Mouse (Mus musculus) lung, postnatal 36 days (tissue): Measurements from ENCODE around the gene Adgre4.
A peak's percentile ranks its signal among the peaks of the same experiment; 100 is the strongest.

ENCODE experiments used
- DNase-seq: peaks from one replicate; pipeline ENCODE4 v3.0.0; 2022; ENCODE audit warnings: mixed read lengths

The Adgre4 gene

GRCm38 (mm10) chr17:55749786-55750185 lies at the start of gene Adgre4:
Gene Adgre4 (plus strand): TSS chr17:55749984.
- DNase-seq, result peak; percentile 15

GRCm38 (mm10) chr17:55702161-55702820 lies 47.5 kb upstream of the Adgre4 start:
- peak; percentile 89 for DNase-seq

GRCm38 (mm10) chr17:55702865-55703264 lies 46.9 kb upstream of the Adgre4 start:
- no peak for DNase-seq

DNA sequence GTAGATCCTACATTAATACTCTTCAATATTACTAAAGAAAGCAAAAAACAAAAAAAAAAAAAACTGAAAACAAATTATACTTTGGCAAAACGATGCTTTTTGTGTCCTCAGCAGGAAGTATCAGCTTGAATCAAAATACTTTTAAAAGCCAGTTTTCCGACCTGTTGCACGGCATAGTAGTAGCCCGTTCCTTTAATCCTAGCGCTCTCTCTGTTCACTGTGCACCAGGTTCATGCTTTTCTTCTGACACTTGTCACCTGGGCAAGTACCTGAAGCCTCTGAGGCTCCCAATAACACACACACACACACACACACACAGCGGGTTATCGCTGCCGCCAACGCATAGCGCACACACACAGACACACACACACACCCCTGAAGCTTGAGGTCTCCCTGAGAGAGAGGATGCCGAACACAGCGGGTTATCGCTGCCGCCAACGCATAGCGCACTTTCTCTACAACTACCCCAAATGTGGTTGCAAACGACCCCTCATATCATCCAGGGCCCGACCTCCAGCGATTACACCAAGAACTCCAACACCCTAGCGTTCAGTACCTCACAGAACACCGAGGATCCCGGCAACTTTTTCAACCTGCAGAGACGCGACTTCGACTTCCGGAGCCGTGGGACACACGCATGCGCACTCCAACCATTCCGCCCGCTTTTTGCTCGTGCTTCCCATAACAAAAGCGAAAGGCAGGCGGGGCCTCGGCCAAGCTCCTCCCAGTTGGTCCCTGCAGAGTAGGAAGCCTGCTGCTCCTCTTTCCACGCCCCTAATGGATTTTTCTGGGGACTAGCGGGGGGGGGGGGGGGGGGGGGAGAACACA lies 37.6 kb upstream of the Adgre4 start, which contains the start of gene Pot1b:
Gene Pot1b (minus strand): TSS at position 645 of the 828 bp plus-strand sequence.
- DNase-seq, result peak; percentile 100

- no peak for DNase-seq
Measured at GRCm38 (mm10) chr17:55721270-55721669, 28.5 kb upstream of the Adgre4 start.

- no peak for DNase-seq
Measured at GRCm38 (mm10) chr17:55722250-55722649, 27.5 kb upstream of the Adgre4 start.

GRCm38 (mm10) chr17:55726193-55726592 lies 23.6 kb upstream of the Adgre4 start:
- no peak for DNase-seq

DNA sequence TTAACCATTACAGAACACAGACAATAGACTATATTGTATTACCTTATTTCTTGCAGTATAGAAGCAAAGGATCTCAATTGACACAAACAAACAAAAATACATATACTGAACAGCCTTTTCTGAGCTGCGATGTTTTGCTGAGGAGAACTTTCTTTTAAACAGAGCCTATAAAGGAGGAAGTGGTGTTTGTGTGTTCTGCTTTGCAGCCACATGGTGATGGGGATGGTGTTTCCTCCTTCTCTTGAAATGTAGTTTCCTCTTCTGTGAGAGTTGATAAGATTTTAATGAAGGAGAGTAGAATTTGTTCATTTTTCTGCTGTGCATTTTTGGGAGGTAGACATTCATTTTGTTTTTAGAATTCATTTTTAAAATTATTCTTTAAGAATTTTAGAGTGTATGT lies 13.1 kb upstream of the Adgre4 start:
- DNase-seq, result no peak

GRCm38 (mm10) chr17:55751170-55751569 lies 1.4 kb downstream of the Adgre4 start:
- no peak for DNase-seq

DNA sequence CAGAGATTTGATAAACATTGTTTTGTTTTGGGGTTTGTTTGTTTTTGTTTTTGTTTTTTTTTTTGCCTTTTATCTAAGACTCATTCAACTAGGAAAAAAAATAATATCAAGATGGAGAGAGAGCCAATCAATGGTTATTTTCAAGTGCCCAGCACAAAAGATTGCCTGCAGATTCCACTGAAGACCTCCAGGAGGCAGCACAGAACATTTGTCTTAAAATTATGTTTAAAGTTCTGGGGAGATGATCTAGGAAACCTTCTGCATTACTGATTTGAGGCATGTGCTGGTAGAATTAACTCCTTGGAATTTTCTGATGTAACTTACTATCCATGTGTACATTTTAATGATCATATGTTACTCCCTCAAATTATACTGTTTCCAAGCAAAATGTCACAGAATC lies 63.9 kb downstream of the Adgre4 start:
- peak; percentile 17 for DNase-seq

DNA sequence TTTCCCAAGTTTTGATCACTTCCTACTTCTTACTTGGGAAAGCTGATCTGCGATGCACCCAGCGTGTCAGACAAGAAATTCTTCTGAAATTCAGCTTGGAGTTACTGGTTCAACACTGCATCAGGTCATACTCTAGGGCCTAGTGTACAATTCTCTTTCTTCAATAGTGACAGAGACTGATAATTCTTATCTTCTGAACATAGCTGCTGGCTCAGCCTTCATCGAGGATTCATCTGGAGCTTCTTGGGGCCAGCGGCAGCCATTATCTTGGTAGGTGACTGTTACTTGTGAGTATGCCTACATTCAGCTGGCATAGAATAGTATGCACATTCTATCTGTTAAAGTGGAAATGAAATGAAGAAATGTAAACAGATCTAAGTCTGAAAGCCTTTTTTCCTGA lies 67.1 kb downstream of the Adgre4 start:
- DNase-seq, result no peak

- DNase-seq, result no peak
Measured at GRCm38 (mm10) chr17:55821566-55821965, 71.8 kb downstream of the Adgre4 start.

- DNase-seq, result no peak
Measured at GRCm38 (mm10) chr17:55843067-55843466, 93.3 kb downstream of the Adgre4 start.

GRCm38 (mm10) chr17:55877184-55877583 lies 127.4 kb downstream of the Adgre4 start:
- DNase-seq, result no peak

DNA sequence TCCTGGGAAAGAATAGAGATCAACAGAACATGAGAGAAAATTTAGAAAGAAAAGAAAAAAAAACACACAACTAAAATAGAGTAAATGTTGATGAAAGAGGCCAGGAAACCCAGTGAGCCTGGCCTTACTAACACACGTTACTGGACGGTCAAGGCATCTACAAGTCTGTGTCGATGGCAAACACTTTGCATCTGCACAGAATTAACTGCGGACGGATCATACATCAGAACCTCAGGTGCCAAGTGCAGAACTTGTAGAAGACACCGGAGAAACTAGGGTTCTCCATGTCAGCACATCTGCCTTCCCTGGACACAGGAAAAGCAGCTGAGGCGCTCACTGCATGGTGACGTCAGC lies 128.5 kb downstream of the Adgre4 start:
- peak; percentile 6 for DNase-seq

GRCm38 (mm10) chr17:55878636-55879369 lies 129.0 kb downstream of the Adgre4 start, which contains the start of gene Zfp119a:
Gene Zfp119a (minus strand): TSS chr17:55878930.
- peak; percentile 86 for DNase-seq

GRCm38 (mm10) chr17:55883631-55884030 lies 133.8 kb downstream of the Adgre4 start:
- peak; percentile 19 for DNase-seq

- no peak for DNase-seq
Measured at GRCm38 (mm10) chr17:55884912-55885311, 135.1 kb downstream of the Adgre4 start.

GRCm38 (mm10) chr17:55892406-55892955 lies 142.7 kb downstream of the Adgre4 start:
- DNase-seq, result peak; percentile 23

DNA sequence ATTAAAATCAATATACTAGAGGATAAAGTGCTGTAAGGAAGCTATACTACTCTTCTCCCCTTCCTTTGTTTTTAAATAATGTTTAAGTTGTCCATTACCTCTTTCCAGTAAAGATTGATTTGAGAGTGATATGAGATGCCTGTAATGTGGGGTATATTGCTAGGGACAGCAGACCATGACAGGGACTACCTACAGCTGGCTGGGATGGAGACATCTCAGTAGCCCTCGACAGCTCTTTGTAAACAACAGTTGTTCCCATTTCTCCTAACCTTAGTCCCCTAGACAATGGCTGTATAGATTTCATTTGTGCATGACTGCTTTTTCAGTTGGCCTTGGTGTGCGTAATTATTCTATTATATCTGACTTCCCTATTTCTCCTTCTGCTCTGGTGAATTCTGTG lies 153.3 kb downstream of the Adgre4 start:
- DNase-seq, result no peak
